Mouse (Mus musculus): ENCODE data around the gene Vstm2l. TPM values are rescaled to one million over a fixed set of nuclear protein-coding genes. Genes with fewer than 3 reads are reported as not detected.

The Vstm2l gene
- polyA plus RNA-seq, 1 experiment from 2014 or later, result 40.0 TPM

DNA sequence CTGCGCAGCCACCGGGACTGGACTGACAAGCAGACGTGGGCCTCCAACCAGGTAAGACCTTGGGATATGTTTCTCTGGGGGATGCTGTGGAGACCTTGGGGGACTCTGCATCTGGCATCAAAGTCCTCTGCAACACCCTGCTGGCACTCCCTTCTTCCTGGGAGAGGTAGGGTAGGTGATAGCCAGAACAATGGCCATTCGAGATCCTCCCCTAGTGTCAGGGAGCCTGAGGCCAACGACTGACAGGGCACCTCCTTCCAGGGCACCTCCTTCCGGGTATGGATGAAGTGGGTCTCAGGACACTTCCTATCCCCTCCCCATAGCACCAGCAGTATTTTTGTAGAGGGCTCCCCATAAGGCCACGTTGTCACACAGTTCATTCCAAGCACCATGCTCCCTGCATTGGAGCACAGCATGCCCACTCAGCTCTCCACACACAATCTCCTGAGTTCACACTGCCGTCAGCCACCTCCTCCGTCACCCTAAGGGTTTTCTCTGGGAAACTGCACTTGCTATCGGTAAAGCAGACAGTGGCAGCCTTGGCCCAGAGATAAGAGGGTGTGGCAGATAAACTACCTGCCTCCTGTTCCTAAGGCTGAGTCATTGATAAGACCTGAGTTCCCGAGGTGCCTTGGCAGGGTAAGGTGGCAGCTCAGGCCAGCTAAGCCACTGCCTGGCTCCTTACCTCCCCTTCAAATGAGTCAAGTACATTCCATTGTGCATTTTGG, 21.2 kb downstream of the Vstm2l start:
- WGBS, result 78% methylated on average over 11 of the region's 11 CpGs
- Histone ChIP-seq H3K27ac (replicated peaks) (no peak overlapping the region), H3K27me3 (no peaks in the 10 kb centered on the region), H3K4me3 (no peak overlapping the region), H3K36me3 (peaks cover 3% of the 10 kb centered on the region; the same call in 1 of the 2 replicates), H3K4me1 (replicated peaks) (peaks cover 19% of the 10 kb centered on the region), H3K9ac (no peak overlapping the region), H3K4me2 (no peak overlapping the region), H3K9me3 (no peaks in the 10 kb centered on the region)
- no peak for ATAC-seq (ENCODE audit: low FRiP score, low read depth)

DNA sequence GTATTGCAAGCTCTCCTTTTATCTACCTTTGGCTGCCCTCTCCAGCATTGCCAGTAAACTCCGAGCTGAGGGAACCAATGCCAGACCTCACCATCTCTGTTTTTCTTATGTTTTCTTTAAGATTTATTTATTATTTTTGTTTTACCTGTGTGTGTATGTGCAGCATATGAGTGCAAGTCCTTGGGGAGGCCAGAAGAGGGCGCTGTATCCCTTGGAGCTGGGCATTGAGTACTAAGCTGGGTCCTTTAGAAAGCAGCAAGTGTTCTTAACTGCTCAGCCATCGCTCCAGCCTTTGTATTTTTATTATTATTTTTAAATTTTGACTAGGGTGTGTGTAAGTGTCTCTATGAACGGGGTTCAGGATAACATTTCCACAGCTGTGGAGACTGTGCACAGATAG, 22.2 kb downstream of the Vstm2l start:
- H3K27me3 ChIP-seq, result no peaks in the 10 kb centered on the region
- H3K4me3 ChIP-seq, result no peak overlapping the region
- H3K9me3 ChIP-seq, result no peaks in the 10 kb centered on the region
- no peak for ATAC-seq (ENCODE audit: low FRiP score, low read depth)
- peaks cover 30% of the 10 kb centered on the region for H3K4me1 ChIP-seq (replicated peaks)
- H3K9ac ChIP-seq, result no peak overlapping the region
- WGBS, result 86% methylated on average over 4 of the region's 4 CpGs
- no peak overlapping the region for H3K4me2 ChIP-seq
- H3K36me3 ChIP-seq, result peaks cover 3% of the 10 kb centered on the region; the same call in 1 of the 2 replicates
- no peak overlapping the region for H3K27ac ChIP-seq (replicated peaks)

DNA sequence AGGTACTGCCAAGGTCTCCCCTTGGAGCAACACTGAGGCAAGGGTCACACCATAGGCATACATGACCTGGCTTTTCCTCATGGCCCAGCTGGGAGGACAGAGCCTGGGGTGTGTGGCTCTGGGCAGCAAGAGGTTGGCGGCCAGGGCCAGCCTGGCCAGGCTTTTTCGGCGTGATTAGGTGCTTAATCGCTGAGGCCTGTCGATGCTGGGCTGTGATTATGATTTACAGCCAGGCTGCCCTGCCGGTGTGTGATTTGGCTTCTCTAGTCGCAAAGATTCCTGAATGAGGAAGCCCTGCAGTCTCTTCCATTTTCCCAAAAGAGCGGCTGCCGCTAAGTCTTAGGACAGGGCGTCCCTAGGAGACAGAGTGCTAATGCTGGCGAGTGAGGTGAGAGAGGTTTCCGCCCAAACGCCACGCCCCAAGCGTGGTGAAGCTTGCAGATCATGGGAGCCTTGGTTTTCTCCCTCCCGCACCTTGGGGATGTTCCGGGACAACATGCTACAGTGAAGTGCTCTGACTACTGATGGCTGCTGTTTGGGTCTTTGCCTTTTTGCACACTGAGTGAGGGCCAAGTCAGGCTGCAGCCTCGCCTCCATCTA, 26.2 kb downstream of the Vstm2l start:
- H3K4me3 ChIP-seq, result no peak overlapping the region
- peak overlapping the region; percentile 16; the same call in 1 of the 2 replicates for H3K27ac ChIP-seq (replicated peaks)
- peak overlapping the region; percentile 13 for H3K4me2 ChIP-seq
- H3K9ac ChIP-seq, result no peak overlapping the region
- peaks cover 39% of the 10 kb centered on the region for H3K4me1 ChIP-seq (replicated peaks)
- ATAC-seq (ENCODE audit: low FRiP score, low read depth), result no peak
- H3K27me3 ChIP-seq, result no peaks in the 10 kb centered on the region
- no peaks in the 10 kb centered on the region for H3K9me3 ChIP-seq
- peaks cover 3% of the 10 kb centered on the region; the same call in 1 of the 2 replicates for H3K36me3 ChIP-seq
- 5% methylated on average over 18 of the region's 18 CpGs for WGBS

DNA sequence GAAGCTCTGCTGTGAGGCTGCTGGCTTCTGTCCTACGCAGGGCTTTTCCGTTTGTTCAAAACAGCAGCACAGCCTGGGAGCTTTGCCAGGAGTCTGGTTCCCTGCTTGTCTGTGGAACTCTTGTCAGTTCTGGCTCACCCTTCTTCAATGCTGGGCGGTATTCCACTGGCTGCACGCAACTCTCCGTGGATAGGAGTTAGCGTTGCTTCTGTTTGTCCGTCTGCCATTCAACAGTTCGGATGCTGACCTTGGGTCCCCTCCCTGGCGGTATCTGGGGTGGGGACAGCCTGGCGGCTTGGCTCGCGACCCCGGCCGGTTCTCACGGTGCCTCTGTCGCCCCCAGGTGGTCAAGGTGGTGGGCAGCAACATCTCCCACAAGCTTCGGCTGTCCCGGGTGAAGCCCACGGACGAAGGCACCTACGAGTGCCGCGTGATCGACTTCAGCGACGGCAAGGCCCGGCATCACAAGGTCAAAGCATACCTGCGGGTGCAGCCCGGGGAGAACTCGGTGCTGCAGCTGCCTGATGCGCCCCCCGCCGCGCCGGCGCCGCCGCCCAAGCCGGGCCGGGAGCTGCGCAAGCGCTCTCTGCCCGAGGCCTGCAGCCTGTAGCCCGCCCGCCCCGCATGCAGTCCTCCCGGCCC, 29.2 kb downstream of the Vstm2l start:
- peak overlapping the region; percentile 64 for H3K4me2 ChIP-seq
- H3K9me3 ChIP-seq, result no peaks in the 10 kb centered on the region
- peak overlapping the region; percentile 43 for H3K9ac ChIP-seq
- H3K4me1 ChIP-seq (replicated peaks), result peaks cover 35% of the 10 kb centered on the region
- peak overlapping the region; percentile 45; the same call in 1 of the 2 replicates for H3K27ac ChIP-seq (replicated peaks)
- ATAC-seq (ENCODE audit: low FRiP score, low read depth), result peak; percentile 68
- no peaks in the 10 kb centered on the region for H3K27me3 ChIP-seq
- 1% methylated on average over 30 of the region's 47 CpGs for WGBS
- no peaks in the 10 kb centered on the region for H3K36me3 ChIP-seq
- peak overlapping the region; percentile 42 for H3K4me3 ChIP-seq

DNA sequence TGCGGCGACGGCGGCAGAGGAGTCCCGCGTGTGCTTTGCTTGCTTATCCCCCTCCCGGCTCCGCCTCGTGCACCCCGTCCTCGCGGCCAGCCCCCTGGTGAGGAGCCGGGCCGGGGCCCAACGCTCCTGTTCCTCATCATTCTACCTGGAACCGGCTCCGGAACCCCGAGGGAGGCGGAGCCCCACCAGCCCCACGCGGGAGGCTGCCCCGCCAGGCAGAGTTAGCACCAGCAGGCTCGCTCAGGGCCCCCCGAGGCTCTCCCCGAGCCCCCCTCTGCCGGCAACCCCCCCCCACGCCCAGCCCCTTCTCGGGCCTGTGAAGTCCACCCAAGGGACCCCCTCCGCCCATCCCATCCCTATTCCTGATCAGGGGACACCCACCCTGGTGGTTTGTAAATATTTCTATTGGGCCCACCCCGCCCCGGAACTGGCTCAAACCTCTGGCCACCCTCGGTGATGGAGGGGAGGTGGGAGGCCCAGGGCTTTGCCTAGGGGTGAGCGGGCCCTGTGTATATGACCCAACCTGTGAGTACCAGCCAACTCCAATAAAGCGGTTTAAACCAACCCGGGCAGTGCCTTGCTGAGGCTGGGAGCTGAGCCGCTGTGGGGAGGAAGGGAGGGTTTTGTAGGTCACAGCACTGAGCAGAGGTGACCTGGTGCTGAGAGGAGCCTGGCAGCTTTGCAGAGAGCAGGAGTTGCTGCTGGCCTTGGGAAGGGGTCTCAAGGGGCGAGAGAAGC, 29.9 kb downstream of the Vstm2l start:
- WGBS, result 14% methylated on average over 31 of the region's 37 CpGs
- Histone ChIP-seq H3K4me2 (peak overlapping the region; percentile 64), H3K36me3 (no peaks in the 10 kb centered on the region), H3K4me1 (replicated peaks) (peaks cover 35% of the 10 kb centered on the region), H3K27me3 (no peaks in the 10 kb centered on the region), H3K27ac (replicated peaks) (peak overlapping the region; percentile 45; the same call in 1 of the 2 replicates), H3K9me3 (no peaks in the 10 kb centered on the region), H3K4me3 (peak overlapping the region; percentile 42), H3K9ac (peak overlapping the region; percentile 43)
- no peak for ATAC-seq (ENCODE audit: low FRiP score, low read depth)

DNA sequence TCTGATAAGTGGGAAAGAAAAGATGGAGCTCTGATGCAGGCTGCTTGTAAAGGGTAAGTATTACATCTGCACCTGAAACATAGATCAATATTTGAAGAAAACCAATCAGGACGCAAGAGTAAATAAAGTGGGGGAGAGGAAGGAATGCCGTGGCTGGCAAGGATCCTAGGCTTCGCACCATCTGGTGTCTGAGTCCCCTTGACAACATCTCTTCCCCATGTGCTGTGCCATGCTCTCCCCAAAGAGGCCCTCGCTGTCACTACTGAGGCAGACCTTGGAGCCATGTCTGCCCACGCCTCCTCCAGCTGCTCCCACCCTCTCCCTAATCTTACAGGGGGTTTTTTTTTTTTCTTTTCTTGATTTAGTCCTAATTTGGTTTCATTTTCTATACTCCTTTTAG, 39.5 kb downstream of the Vstm2l start:
- Histone ChIP-seq H3K9me3 (no peaks in the 10 kb centered on the region), H3K9ac (no peak overlapping the region), H3K4me1 (replicated peaks) (peaks cover 13% of the 10 kb centered on the region; the same call in 1 of the 2 replicates), H3K4me2 (no peak overlapping the region), H3K4me3 (no peak overlapping the region), H3K36me3 (no peaks in the 10 kb centered on the region), H3K27ac (replicated peaks) (no peak overlapping the region), H3K27me3 (no peaks in the 10 kb centered on the region)
- WGBS, result 50% methylated on average over 5 of the region's 5 CpGs
- no peak for ATAC-seq (ENCODE audit: low FRiP score, low read depth)

DNA sequence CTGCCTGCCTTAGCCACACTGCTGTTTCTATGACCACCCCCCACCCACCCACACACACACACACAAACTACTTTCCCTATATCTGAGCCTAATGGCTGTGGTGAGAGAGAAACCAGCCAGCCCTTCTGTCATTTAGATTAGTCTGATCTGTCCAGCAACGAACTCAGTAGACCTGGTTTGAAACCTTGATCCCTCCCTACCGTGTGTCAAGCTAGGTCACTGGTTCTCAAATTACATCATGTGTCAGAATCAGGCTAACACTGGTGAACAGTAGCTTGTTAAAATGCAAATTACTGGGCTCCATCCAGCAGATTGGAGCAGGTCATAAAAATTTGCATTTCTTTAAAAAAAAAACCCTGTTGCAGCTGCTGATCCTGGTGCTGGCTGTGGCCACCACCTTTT, 43.3 kb downstream of the Vstm2l start:
- no peak overlapping the region for H3K9ac ChIP-seq
- 7% methylated on average over 2 of the region's 2 CpGs for WGBS
- H3K27ac ChIP-seq (replicated peaks), result no peak overlapping the region
- H3K4me1 ChIP-seq (replicated peaks), result peaks cover 13% of the 10 kb centered on the region; the same call in 1 of the 2 replicates
- H3K4me2 ChIP-seq, result no peak overlapping the region
- no peak overlapping the region for H3K4me3 ChIP-seq
- no peaks in the 10 kb centered on the region for H3K9me3 ChIP-seq
- no peaks in the 10 kb centered on the region for H3K36me3 ChIP-seq
- no peaks in the 10 kb centered on the region for H3K27me3 ChIP-seq
- no peak for ATAC-seq (ENCODE audit: low FRiP score, low read depth)

DNA sequence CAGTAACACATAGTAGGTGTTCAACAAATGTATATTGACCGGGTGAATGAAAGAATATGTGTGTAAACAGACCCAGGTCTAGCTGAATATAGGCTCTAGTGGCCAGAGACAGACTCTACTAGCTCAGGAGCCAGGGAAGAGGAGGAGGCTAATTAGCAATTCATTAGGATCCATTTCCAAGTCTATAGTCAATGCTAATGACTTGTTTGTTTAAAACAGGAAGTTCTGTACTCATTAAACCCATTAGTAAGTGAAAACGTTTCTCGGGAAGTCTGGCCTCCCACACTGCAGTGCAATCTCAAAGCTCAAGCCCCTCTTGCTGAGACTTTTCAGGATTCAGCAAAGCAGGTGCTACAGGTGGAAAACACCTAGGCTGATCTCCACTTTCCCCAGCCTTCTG, 53.4 kb downstream of the Vstm2l start:
- Histone ChIP-seq H3K9ac (no peak overlapping the region), H3K27ac (replicated peaks) (no peak overlapping the region), H3K4me2 (no peak overlapping the region), H3K4me1 (replicated peaks) (peaks cover 5% of the 10 kb centered on the region; the same call in 1 of the 2 replicates), H3K36me3 (no peaks in the 10 kb centered on the region), H3K9me3 (no peaks in the 10 kb centered on the region), H3K27me3 (no peaks in the 10 kb centered on the region), H3K4me3 (no peak overlapping the region)
- WGBS, result 19% methylated on average over 3 of the region's 3 CpGs
- ATAC-seq (ENCODE audit: low FRiP score, low read depth), result no peak

DNA sequence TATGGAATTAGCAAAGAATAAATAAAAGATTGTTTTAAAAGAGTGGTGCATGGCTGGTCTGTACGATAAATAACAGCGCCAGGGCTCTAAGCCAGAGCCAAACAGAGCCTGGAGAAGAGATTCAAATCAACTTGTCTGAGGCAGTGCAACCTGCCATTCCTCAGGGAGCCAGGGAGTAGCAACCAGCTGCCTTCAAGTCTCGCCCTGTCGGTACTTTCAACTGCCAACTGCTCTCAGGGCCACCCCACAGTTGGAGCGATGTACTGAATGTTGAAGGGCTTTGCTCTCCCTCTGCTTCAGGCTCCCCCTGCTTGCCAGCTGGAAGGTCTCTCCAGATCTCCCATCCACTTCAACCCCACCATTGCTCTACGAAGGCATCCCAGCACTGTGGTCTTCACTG, 55.7 kb downstream of the Vstm2l start:
- H3K9ac ChIP-seq, result no peak overlapping the region
- H3K4me2 ChIP-seq, result no peak overlapping the region
- ATAC-seq (ENCODE audit: low FRiP score, low read depth), result no peak
- 43% methylated on average over 6 of the region's 6 CpGs for WGBS
- peaks cover 15% of the 10 kb centered on the region for H3K4me1 ChIP-seq (replicated peaks)
- H3K36me3 ChIP-seq, result no peaks in the 10 kb centered on the region
- H3K4me3 ChIP-seq, result no peak overlapping the region
- H3K27ac ChIP-seq (replicated peaks), result 0 out of 2 replicates have a peak overlapping the region, but pooled peaks have one; percentile 23
- H3K9me3 ChIP-seq, result no peaks in the 10 kb centered on the region
- no peaks in the 10 kb centered on the region for H3K27me3 ChIP-seq

DNA sequence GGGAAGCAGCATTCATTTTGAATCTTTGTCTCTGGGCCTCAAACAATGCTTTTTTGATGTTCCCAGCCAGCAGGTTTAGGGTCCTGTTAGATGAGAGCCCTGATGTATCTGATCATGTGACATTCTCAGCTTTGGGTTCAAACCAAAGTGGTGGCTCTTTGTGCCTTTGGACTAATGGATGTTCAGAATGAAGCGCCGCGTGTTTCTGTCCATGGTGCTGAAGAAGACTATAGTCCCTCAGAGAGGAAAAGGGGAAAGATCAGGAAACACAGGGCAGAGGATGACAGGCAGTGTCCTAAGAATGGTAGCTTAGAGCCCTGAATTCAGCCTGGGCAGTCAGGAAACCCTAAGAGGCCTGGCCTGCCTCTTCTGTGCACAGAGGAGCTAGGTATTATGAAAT, 56.2 kb downstream of the Vstm2l start:
- Histone ChIP-seq H3K27me3 (no peaks in the 10 kb centered on the region), H3K4me3 (no peak overlapping the region), H3K27ac (replicated peaks) (0 out of 2 replicates have a peak overlapping the region, but pooled peaks have one; percentile 23), H3K36me3 (no peaks in the 10 kb centered on the region), H3K9ac (no peak overlapping the region), H3K9me3 (no peaks in the 10 kb centered on the region), H3K4me1 (replicated peaks) (peaks cover 20% of the 10 kb centered on the region), H3K4me2 (no peak overlapping the region)
- ATAC-seq (ENCODE audit: low FRiP score, low read depth), result no peak
- 18% methylated on average over 3 of the region's 3 CpGs for WGBS

DNA sequence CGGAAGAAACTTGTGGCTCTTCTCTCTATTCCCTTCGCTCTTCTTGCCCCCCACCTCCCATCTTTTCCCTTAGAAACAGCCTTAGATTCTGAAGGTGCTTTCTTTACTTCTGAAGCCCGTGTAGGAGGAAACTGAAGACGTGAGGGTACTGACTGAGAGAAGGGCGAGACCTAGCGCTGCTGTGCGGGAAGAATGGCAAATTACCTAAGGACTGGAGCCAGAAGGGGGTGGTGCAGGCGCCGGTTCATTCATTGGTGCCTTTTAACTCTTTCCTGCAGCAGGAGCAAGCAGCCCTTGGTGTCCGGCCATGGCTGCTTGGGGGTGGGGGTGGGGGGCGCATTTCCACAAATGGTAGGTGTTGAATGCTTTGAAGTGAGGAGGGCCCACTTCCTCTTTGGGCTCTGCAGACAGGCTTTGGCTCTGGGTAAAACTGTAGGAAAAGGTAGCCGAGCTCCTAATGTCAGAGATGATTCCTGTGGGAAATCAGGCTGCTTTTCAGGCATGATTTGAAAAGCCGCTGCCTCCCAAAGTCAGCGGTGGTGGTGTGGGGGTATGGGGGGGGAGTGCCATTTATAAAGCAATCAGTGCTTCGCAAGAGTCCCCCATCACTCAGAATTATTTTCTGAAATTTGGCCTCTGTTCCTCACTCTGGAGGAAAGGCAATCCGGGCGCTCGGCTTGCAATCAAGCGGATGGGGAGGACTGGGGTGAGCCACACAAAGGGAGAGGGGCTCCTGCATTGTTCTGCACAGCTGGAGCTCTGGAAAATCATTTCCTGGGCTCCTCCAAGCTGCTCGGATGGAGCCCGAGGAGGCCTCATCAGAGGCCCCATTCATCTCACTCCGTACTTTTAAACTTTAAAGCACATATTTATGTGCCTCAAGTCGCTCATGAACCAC, 60.4 kb downstream of the Vstm2l start:
- Histone ChIP-seq H3K36me3 (no peaks in the 10 kb centered on the region), H3K9ac (no peak overlapping the region), H3K4me2 (peak overlapping the region; percentile 37), H3K27ac (replicated peaks) (peak overlapping the region; percentile 70), H3K27me3 (no peaks in the 10 kb centered on the region), H3K9me3 (no peaks in the 10 kb centered on the region), H3K4me1 (replicated peaks) (peaks cover 25% of the 10 kb centered on the region), H3K4me3 (no peak overlapping the region)
- 3% methylated on average over 23 of the region's 23 CpGs for WGBS
- ATAC-seq (ENCODE audit: low FRiP score, low read depth), result peak; percentile 62; the same call in 1 of the 2 replicates
